Mouse (Mus musculus) embryonic fibroblast, embryonic 13.5 days (primary cell): ENCODE results near the gene Smyd3. TPM values are rescaled to one million over a fixed set of nuclear protein-coding genes. Genes with fewer than 3 reads are reported as not detected.

Source experiments
- H3K27ac ChIP-seq: 2 replicates; pipeline ENCODE4 v1.5.1; 2012; ENCODE audit warnings: low read length, control low read depth, inconsistent platforms; ENCODE audit not compliant: insufficient read depth
- H3K4me1 ChIP-seq: 2 replicates; pipeline ENCODE4 v1.6.1; 2011; ENCODE audit warnings: low read length; ENCODE audit not compliant: control insufficient read depth, insufficient read depth
- H3K4me3 ChIP-seq: 2 replicates; pipeline ENCODE4 v1.5.1; 2011; ENCODE audit warnings: mild to moderate bottlenecking, control low read depth, low read length; ENCODE audit not compliant: insufficient read depth
- CTCF ChIP-seq: IDR thresholded peaks from 2 replicates; pipeline ENCODE4 v1.5.1; 2011; ENCODE audit warnings: mild to moderate bottlenecking, control low read depth, low read length, moderate library complexity, borderline replicate concordance; ENCODE audit not compliant: insufficient read depth
- POLR2A ChIP-seq: IDR thresholded peaks from 2 replicates; pipeline ENCODE4 v1.6.1; 2011; ENCODE audit warnings: low read depth, mild to moderate bottlenecking, control low read depth, low read length, moderate library complexity
- polyA plus RNA-seq: library from polyadenylated mRNA; stranded (reverse); fragments of >200 nt; gene quantifications from 2 replicates; pipeline ENCODE4 v1.2.4, GENCODE M21; 2011; ENCODE audit warnings: low read depth; ENCODE audit not compliant: missing spikeins, insufficient read length

Smyd3 gene
- polyA plus RNA-seq, 1 experiment: 12.3 TPM

- TF ChIP-seq POLR2A: no peak
- TF ChIP-seq CTCF: no peak
- no peak overlapping the region for H3K4me3 ChIP-seq
- no peaks in the 10 kb centered on the region for H3K4me1 ChIP-seq
- no peak overlapping the region for H3K27ac ChIP-seq
Observed at GRCm38 (mm10) chr1:179386237-179386975, 131.4 kb downstream of the Smyd3 start.

GRCm38 (mm10) chr1:179385691-179386090, 132.2 kb downstream of the Smyd3 start:
- TF ChIP-seq POLR2A (no peak), CTCF (no peak)
- Histone ChIP-seq H3K4me1 (no peaks in the 10 kb centered on the region), H3K27ac (no peak overlapping the region), H3K4me3 (no peak overlapping the region)

- H3K4me1 ChIP-seq: no peaks in the 10 kb centered on the region
- no peak for TF ChIP-seq CTCF
- no peak for TF ChIP-seq POLR2A
- no peak overlapping the region for H3K4me3 ChIP-seq
- H3K27ac ChIP-seq: no peak overlapping the region
Observed at GRCm38 (mm10) chr1:179384296-179384695, 133.5 kb downstream of the Smyd3 start.

GRCm38 (mm10) chr1:179378102-179378501, 139.7 kb downstream of the Smyd3 start:
- no peak overlapping the region for H3K4me3 ChIP-seq
- TF ChIP-seq POLR2A (no peak), CTCF (no peak)

GRCm38 (mm10) chr1:179374987-179375386, 142.9 kb downstream of the Smyd3 start:
- TF ChIP-seq POLR2A: no peak
- no peak for TF ChIP-seq CTCF
- no peak overlapping the region for H3K4me3 ChIP-seq
- H3K4me1 ChIP-seq: no peaks in the 10 kb centered on the region
- H3K27ac ChIP-seq: no peak overlapping the region

More at GRCm38 (mm10) chr1:179378102-179378501, 139.7 kb downstream of the Smyd3 start:
- Histone ChIP-seq H3K4me1 (no peaks in the 10 kb centered on the region), H3K27ac (no peak overlapping the region)

GRCm38 (mm10) chr1:179373911-179374310, 143.9 kb downstream of the Smyd3 start:
- TF ChIP-seq CTCF: no peak
- no peak for TF ChIP-seq POLR2A
- Histone ChIP-seq H3K27ac (no peak overlapping the region), H3K4me3 (no peak overlapping the region), H3K4me1 (no peaks in the 10 kb centered on the region)

- Histone ChIP-seq H3K4me1 (no peaks in the 10 kb centered on the region), H3K27ac (no peak overlapping the region), H3K4me3 (no peak overlapping the region)
- TF ChIP-seq POLR2A (no peak), CTCF (no peak)
Observed at GRCm38 (mm10) chr1:179371191-179371590, 146.7 kb downstream of the Smyd3 start.

GRCm38 (mm10) chr1:179368426-179369010, 149.3 kb downstream of the Smyd3 start:
- no peak overlapping the region for H3K27ac ChIP-seq
- H3K4me1 ChIP-seq: no peaks in the 10 kb centered on the region
- TF ChIP-seq CTCF: no peak
- TF ChIP-seq POLR2A: no peak
- no peak overlapping the region for H3K4me3 ChIP-seq

- no peak for TF ChIP-seq POLR2A
- no peak for TF ChIP-seq CTCF
- peak overlapping the region; percentile 76 for H3K27ac ChIP-seq
Observed at GRCm38 (mm10) chr1:179361481-179362466, 156.1 kb downstream of the Smyd3 start.

GRCm38 (mm10) chr1:179357111-179357510, 160.7 kb downstream of the Smyd3 start:
- Histone ChIP-seq H3K4me3 (no peak overlapping the region), H3K4me1 (no peaks in the 10 kb centered on the region), H3K27ac (no peak overlapping the region)
- no peak for TF ChIP-seq POLR2A
- no peak for TF ChIP-seq CTCF

More at GRCm38 (mm10) chr1:179361481-179362466, 156.1 kb downstream of the Smyd3 start:
- H3K4me3 ChIP-seq: no peak overlapping the region
- peaks cover 6% of the 10 kb centered on the region; the same call in 1 of the 2 replicates for H3K4me1 ChIP-seq
